ENCODE assay signal across 13 mouse cellular contexts in genomic region chrX:145399236-145399635, GRCm38 (mm10). TPM values are rescaled to one million over a fixed set of nuclear protein-coding genes. Genes with fewer than 3 reads are reported as not detected.
DNase-seq lines count a peak whose midpoint lies in the region; ATAC-seq and TF ChIP-seq lines count a peak whose summit lies in the region.
"Had no signal": no experiment of that assay in that cellular context is flagged by ENCODE, and none has a peak within 500 bp of the region (broad histone marks: within the 10 kb centered on the region; RNA-seq: fewer than 3 reads in every experiment).

No protein-coding gene starts in this region.

- no peak for ATAC-seq in heart, embryonic 12.5 days (ENCODE audit: insufficient number of reproducible peaks, low FRiP score)
- no peak for ATAC-seq in lung, postnatal 0 days

- H3K4me3 ChIP-seq in heart, embryonic 12.5 days: no peak overlapping the region
- no peak overlapping the region for H3K4me3 ChIP-seq in lung, postnatal 0 days (ENCODE audit: low read depth, low read length)
- no peak overlapping the region for H3K4me3 ChIP-seq in heart, embryonic 10.5 days
- H3K4me3 ChIP-seq: liver, embryonic 13.5 days; neural tube, embryonic 13.5 days had no signal

- intact Hi-C loops in heart, postnatal 10 days (cut with DNase I): no loop called here

- H3K27ac ChIP-seq in heart, embryonic 12.5 days (ENCODE audit: poor library complexity, severe bottlenecking): no peak overlapping the region
- no peak overlapping the region for H3K27ac ChIP-seq in lung, postnatal 0 days (ENCODE audit: low read length)
- no peak overlapping the region for H3K27ac ChIP-seq in heart, embryonic 10.5 days
- H3K27ac ChIP-seq: liver, embryonic 13.5 days; neural tube, embryonic 13.5 days had no signal

- no peak for TF ChIP-seq EP300 in lung, postnatal 0 days (IDR thresholded peaks at IDR 0.05)

- TF ChIP-seq CTCF in lung, postnatal 0 days (IDR thresholded peaks at IDR 0.05): peak; percentile 46

- 13% methylated on average over 1 of the region's 1 CpGs for WGBS in heart, embryonic 12.5 days
- WGBS in lung, postnatal 0 days: 17% methylated on average over 1 of the region's 1 CpGs
- 12% methylated on average over 1 of the region's 1 CpGs for WGBS in heart, embryonic 10.5 days

- no peaks in the 10 kb centered on the region for H3K27me3 ChIP-seq in heart, embryonic 12.5 days (replicated peaks)
- no peaks in the 10 kb centered on the region for H3K27me3 ChIP-seq in lung, postnatal 0 days (replicated peaks; ENCODE audit: insufficient read depth, low read length)
- H3K27me3 ChIP-seq in heart, embryonic 10.5 days (ENCODE audit: insufficient read depth, poor library complexity, severe bottlenecking): no peaks in the 10 kb centered on the region
- H3K27me3 ChIP-seq: liver, embryonic 13.5 days; neural tube, embryonic 13.5 days had no signal

- no peak overlapping the region for H3K9ac ChIP-seq in heart, embryonic 12.5 days
- H3K9ac ChIP-seq in lung, postnatal 0 days (replicated peaks; ENCODE audit: low read depth): no peak overlapping the region
- H3K9ac ChIP-seq: liver, embryonic 13.5 days; neural tube, embryonic 13.5 days had no signal

- peak; percentile 9 to 45 for DNase-seq in heart, postnatal 10 days
- no peak for DNase-seq in lung, postnatal 0 days (ENCODE audit: low spot score)
- no peak for DNase-seq in lung, postnatal 25 days (ENCODE audit: low spot score)
- DNase-seq in Muller cell, postnatal 12 days (ENCODE audit: inconsistent ontology term): peak; percentile 19
- peak; percentile 30 for DNase-seq in forelimb bud, embryonic 11.5 days (ENCODE audit: low read depth, low spot score)
- no peak for DNase-seq in spleen, postnatal 36 days (ENCODE audit: low spot score in 2 of 2)
- DNase-seq in heart, embryonic 10.5 days (ENCODE audit: low spot score): no peak
- DNase-seq: cerebellum, adult 8-10 months; gastrocnemius, postnatal 25 days; kidney, adult 8-10 months; liver, embryonic 13.5 days had no signal

- no peaks in the 10 kb centered on the region for H3K9me3 ChIP-seq in heart, embryonic 12.5 days (replicated peaks)
- no peaks in the 10 kb centered on the region for H3K9me3 ChIP-seq in lung, postnatal 0 days (ENCODE audit: low read length)
- H3K9me3 ChIP-seq in heart, embryonic 10.5 days: no peaks in the 10 kb centered on the region
- H3K9me3 ChIP-seq: liver, embryonic 13.5 days; neural tube, embryonic 13.5 days had no signal

- H3K4me1 ChIP-seq in heart, embryonic 12.5 days (replicated peaks): no peaks in the 10 kb centered on the region
- no peaks in the 10 kb centered on the region for H3K4me1 ChIP-seq in lung, postnatal 0 days (ENCODE audit: insufficient read depth, low read depth, low read length)
- H3K4me1 ChIP-seq in heart, embryonic 10.5 days: no peaks in the 10 kb centered on the region
- H3K4me1 ChIP-seq: liver, embryonic 13.5 days; neural tube, embryonic 13.5 days had no signal

- no peak overlapping the region for H3K4me2 ChIP-seq in heart, embryonic 12.5 days
- H3K4me2 ChIP-seq in lung, postnatal 0 days (replicated peaks; ENCODE audit: low read depth, low read length): no peak overlapping the region
- H3K4me2 ChIP-seq: liver, embryonic 13.5 days; neural tube, embryonic 13.5 days had no signal

- no peaks in the 10 kb centered on the region for H3K36me3 ChIP-seq in heart, embryonic 12.5 days
- no peaks in the 10 kb centered on the region for H3K36me3 ChIP-seq in lung, postnatal 0 days (ENCODE audit: insufficient read depth, low read length)
- H3K36me3 ChIP-seq in heart, embryonic 10.5 days: no peaks in the 10 kb centered on the region
- H3K36me3 ChIP-seq: liver, embryonic 13.5 days; neural tube, embryonic 13.5 days had no signal

RNA-seq across cellular contexts. Expression of gene Lhfpl1, which starts 50.3 kb away (rescaled TPM):
- total RNA-seq in heart, postnatal 10 days (2021): not detected
- 0.32 TPM in 1 of 2 replicates, not detected in the other for polyA plus RNA-seq in heart, embryonic 12.5 days (2016; fragmentation: Nextera tagmentation; extraction: Ambion mirVana)
- 0.07 and 0.12 TPM in 2 replicates for polyA plus RNA-seq in lung, postnatal 0 days (2015; fragmentation: Nextera tagmentation; extraction: Ambion mirVana)
- polyA plus RNA-seq in heart, embryonic 10.5 days (2016; fragmentation: Nextera tagmentation; extraction: Ambion mirVana): 2.7 TPM in 2 replicates

Comparison
In these comparisons a context has a peak if more than half of its experiments do, and no peak if none do; other contexts are left out.
1. DNase-seq: peak in heart, postnatal 10 days (2 of 2), Muller cell, postnatal 12 days (single experiment) and forelimb bud, embryonic 11.5 days (single experiment); none in lung, postnatal 0 days (single experiment), lung, postnatal 25 days (single experiment), spleen, postnatal 36 days (0 of 2) and heart, embryonic 10.5 days (single experiment).